Mouse (Mus musculus): ENCODE results near the gene Eps8.

- TF ChIP-seq CTCF (IDR thresholded peaks at IDR 0.05; ENCODE audit: low read depth) (no peak), EP300 (IDR thresholded peaks at IDR 0.05; ENCODE audit: low read depth) (no peak)
Observed at GRCm38 (mm10) chr6:137472129-137472528, 182.5 kb downstream of the Eps8 start.

All from liver, postnatal 0 days (tissue).